Mouse (Mus musculus): ENCODE measurements around the gene Lpo. TPM values are rescaled to one million over a fixed set of nuclear protein-coding genes. Genes with fewer than 3 reads are reported as not detected.

Gene Lpo
- total RNA-seq, 2 experiments from 2014 or later, result not detected

DNA sequence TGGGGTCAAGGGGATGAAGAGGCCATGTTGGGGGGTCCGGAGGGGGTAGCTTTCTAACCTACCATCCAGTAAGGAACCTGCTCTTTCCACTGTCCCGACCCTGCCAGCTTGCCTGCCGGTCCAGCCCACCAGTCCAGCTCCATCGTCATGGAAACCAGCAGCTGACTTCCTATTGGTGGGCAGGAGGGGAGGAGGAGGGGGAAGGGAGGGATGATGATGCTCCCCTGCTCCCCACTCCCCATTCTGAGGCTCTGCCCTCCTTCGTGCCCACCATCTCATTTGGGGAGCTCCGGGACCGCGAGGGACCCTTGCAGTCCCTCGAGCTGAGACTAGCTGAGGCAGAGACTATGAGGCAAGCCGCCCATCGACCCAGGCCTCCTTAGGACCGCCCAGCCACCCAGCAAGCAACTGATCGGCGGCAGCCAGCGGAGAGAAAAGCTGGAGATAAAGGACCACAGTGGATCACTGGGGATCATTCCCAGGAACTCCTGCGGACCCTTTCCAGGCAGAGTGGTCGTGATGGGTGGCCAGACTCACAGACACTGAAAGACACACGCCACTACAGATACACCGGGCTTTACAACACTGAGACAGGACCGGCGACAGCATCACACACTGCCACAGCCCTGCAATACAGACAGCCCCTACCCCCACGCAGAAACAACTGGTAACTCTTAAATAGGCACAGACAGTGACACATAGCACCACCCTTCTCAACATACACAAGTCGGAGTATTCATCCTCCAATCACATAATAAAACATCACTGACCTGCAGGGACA, 67.6 kb downstream of the Lpo start, which contains the start of gene Tspoap1:
Gene Tspoap1, plus strand, starts transcription at position 241 of the 781 bp plus-strand sequence.
- ATAC-seq (replicated peaks; ENCODE audit: poor library complexity, severe bottlenecking), result no peak

DNA sequence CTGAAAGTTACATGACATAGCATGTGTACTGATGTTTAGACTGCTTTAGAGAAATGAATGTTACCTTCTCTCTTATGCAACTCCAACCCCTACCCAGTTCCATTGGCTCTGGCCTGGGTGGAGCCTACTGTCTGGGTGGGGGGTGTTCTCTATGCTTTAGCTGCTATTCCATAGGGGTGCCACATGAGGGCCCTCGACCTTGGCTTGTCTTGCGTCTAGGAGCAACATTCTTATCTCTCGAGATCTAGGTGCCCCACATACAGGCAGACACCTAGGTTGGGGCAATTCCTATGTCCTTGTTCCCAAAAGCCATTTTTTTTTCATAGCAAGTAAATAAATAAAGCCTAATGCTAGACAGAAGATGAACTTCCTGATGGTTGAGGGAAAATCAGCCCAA, 68.5 kb downstream of the Lpo start:
- ATAC-seq (replicated peaks; ENCODE audit: poor library complexity, severe bottlenecking), result peak; percentile 33

DNA sequence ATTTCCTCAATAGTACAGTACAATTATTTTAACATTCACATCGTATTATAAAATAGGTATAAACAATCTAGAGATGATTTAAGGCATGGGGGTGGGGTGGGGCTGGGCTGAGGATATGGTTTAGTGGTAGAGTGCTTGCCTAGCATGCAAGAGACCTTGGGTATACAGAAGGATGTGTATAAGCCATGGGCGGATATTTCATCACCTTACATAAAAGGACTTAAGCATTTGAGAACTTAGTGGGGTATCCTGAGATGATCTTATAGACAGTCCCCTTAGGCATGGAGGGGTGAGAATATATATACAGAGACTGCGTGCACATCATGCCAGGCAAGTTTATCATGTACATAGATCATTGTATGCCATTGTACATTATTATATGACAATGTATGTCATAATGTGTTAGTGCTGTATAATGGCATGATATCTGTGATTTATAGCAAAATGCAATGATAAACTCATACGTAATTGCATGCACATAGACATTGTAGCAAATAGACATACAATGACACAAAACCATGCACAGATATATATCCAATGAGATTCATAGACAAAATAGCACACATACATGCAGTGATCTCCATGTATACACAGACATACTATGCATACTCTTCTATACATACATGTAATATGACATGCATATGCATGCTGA, 69.0 kb downstream of the Lpo start:
- 0 out of 2 replicates have a peak, but pooled peaks have one; percentile 3 for ATAC-seq (replicated peaks; ENCODE audit: poor library complexity, severe bottlenecking)

DNA sequence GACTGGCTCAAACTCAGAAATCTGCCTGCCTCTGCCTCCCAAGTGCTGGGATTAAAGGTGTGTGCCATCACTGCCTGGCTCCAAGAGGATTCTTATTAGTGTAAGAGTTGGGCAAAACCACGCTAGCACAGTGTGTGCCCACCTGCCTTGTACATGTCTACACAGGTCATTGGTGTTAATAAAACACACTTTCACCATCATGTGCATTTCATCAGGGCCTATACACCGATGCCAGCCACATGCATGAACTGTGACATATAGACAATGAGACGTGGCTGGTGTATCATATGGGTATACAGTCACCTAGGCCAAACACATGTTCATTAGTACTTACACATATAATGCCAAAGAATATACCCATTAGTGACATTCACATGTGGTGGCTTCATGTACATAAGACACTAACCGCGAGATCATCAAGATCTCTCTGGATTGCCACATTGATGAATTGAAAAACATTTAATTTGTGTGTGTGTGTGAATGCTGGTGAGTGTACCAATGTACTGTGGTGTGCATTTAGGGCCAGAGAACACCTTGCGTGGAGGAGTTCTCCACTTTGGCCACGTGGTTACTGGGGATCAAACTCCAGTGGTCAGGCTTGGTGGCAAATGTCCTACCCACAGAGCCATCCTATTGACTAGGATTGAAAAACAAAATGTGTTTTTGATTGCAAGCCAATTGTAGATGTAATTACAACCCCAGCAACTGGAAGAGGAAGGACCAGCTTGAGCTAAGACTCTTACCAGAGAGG, 69.8 kb downstream of the Lpo start:
- no peak for ATAC-seq (replicated peaks; ENCODE audit: poor library complexity, severe bottlenecking)

DNA sequence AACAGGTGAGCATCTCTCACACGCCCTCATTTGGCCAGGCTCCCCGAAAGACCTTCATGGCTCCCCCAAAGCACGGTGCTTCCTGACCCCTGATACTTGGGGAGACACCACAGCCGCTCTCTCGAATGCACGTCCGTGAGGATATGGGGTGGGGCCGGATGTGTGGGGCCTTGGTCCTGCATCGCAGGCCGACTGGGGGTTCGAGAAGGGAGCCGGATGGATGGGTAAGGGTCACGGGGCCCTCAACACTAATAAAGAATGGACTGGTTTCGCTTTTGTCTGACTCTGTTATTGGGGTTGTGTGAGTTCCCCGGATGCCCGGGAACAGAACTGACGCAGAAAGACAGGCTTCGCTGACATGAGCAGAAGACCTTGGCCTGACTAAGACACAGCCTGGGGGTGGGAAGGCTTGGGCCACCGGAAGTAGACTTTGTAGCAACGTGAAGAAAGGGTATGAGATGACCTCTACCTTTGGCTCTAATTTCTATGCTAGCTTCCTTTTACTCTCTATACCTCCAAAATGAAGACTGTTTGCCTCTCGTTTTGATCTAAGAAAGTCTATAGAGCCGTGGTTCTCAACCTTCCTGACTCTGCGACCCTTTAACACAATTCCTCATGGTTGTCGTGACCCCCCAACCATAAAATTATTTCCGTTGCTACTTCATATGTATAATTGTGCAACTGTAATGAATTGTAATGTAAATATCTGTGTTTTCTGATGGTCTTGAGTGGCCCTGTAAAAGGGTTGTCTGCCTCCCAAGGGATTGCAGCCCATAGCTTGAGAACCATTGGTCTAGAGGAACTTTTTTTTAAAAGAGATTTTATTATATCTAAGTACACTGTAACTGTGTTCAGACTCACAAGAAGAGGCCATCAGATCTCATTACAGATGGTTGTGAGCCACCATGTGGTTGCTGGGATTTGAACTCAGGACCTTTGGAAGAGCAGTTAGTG, 70.8 kb downstream of the Lpo start:
- ATAC-seq (replicated peaks; ENCODE audit: poor library complexity, severe bottlenecking), result no peak

Other genes starting within 250 kb of the Lpo start
- gene Mtmr4, start 236.1 kb downstream of the Lpo start, total RNA-seq (2014; fragmentation: Nextera tagmentation), result 25.2 and 25.4 TPM in 2 replicates
- 20.3 and 22.6 TPM in 2 replicates for gene Mtmr4, start 236.1 kb downstream of the Lpo start, total RNA-seq (2017)
- gene Hsf5, start 211.1 kb downstream of the Lpo start, total RNA-seq (2014; fragmentation: Nextera tagmentation), result not detected in 2 replicates
- not detected in 2 replicates for gene Hsf5, start 211.1 kb downstream of the Lpo start, total RNA-seq (2017)
- 4.5 and 16.1 TPM in 2 replicates for gene Rnf43, start 165.6 kb downstream of the Lpo start, total RNA-seq (2014; fragmentation: Nextera tagmentation)
- 4.2 and 6.7 TPM in 2 replicates for gene Rnf43, start 165.6 kb downstream of the Lpo start, total RNA-seq (2017)
- gene Supt4a, start 90.7 kb downstream of the Lpo start, total RNA-seq (2014; fragmentation: Nextera tagmentation), result 130 and 136 TPM in 2 replicates
- 58.6 and 81.1 TPM in 2 replicates for gene Supt4a, start 90.7 kb downstream of the Lpo start, total RNA-seq (2017)
- 100 and 132 TPM in 2 replicates for gene Tspoap1, start 67.7 kb downstream of the Lpo start, total RNA-seq (2014; fragmentation: Nextera tagmentation)
- gene Tspoap1, start 67.7 kb downstream of the Lpo start, total RNA-seq (2017), result 51.8 and 56.2 TPM in 2 replicates
- 13,307 and 13,753 TPM in 2 replicates for gene Mpo, start 34.7 kb downstream of the Lpo start, total RNA-seq (2014; fragmentation: Nextera tagmentation)
- gene Mpo, start 34.7 kb downstream of the Lpo start, total RNA-seq (2017), result 9,750 and 13,011 TPM in 2 replicates
- gene Mks1, start 24.9 kb upstream of the Lpo start, total RNA-seq (2014; fragmentation: Nextera tagmentation), result 12.5 and 28.4 TPM in 2 replicates
- gene Mks1, start 24.9 kb upstream of the Lpo start, total RNA-seq (2017), result 3.7 and 10.9 TPM in 2 replicates
- 0.82 TPM in 1 of 2 replicates, not detected in the other for gene Epx, start 47.2 kb upstream of the Lpo start, total RNA-seq (2014; fragmentation: Nextera tagmentation)
- 4.4 and 4.7 TPM in 2 replicates for gene Epx, start 47.2 kb upstream of the Lpo start, total RNA-seq (2017)
- gene Olfr462, start 64.0 kb upstream of the Lpo start, total RNA-seq (2014; fragmentation: Nextera tagmentation), result not detected in 2 replicates
- gene Olfr462, start 64.0 kb upstream of the Lpo start, total RNA-seq (2017), result not detected in 2 replicates
- gene Olfr463, start 69.1 kb upstream of the Lpo start, total RNA-seq (2014; fragmentation: Nextera tagmentation), result not detected in 2 replicates
- not detected in 2 replicates for gene Olfr463, start 69.1 kb upstream of the Lpo start, total RNA-seq (2017)
- not detected in 2 replicates for gene Olfr464, start 92.7 kb upstream of the Lpo start, total RNA-seq (2014; fragmentation: Nextera tagmentation)
- not detected in 2 replicates for gene Olfr464, start 92.7 kb upstream of the Lpo start, total RNA-seq (2017)
- gene Dynll2, start 159.2 kb upstream of the Lpo start, total RNA-seq (2014; fragmentation: Nextera tagmentation), result 20.9 and 24.9 TPM in 2 replicates
- gene Dynll2, start 159.2 kb upstream of the Lpo start, total RNA-seq (2017), result 12.3 and 17.3 TPM in 2 replicates
- 195 and 201 TPM in 2 replicates for gene Srsf1, start 219.1 kb upstream of the Lpo start, total RNA-seq (2014; fragmentation: Nextera tagmentation)
- gene Srsf1, start 219.1 kb upstream of the Lpo start, total RNA-seq (2017), result 500 and 715 TPM in 2 replicates
- gene Vezf1, start 240.0 kb upstream of the Lpo start, total RNA-seq (2014; fragmentation: Nextera tagmentation), result 28.2 and 32.0 TPM in 2 replicates
- 14.3 and 15.8 TPM in 2 replicates for gene Vezf1, start 240.0 kb upstream of the Lpo start, total RNA-seq (2017)

All from granulocyte monocyte progenitor cell, adult 5-6 weeks (primary cell).